Mouse (Mus musculus): ENCODE results near the gene Tmem255b. TPM values are rescaled to one million over a fixed set of nuclear protein-coding genes. Genes with fewer than 3 reads are reported as not detected.

Tmem255b gene
- polyA plus RNA-seq (2014; fragmentation: Illumina TruSeq; extraction: RNeasy Lipid Tissue Mini Kit (QIAGEN cat#74804)), result not detected

GRCm38 (mm10) chr8:13434889-13435288 is at the start of gene Tmem255b:
TSS of gene Tmem255b (plus strand) at chr8:13435189.

GRCm38 (mm10) chr8:13396725-13397124 is 38.3 kb upstream of the Tmem255b start, which contains the start of gene Atp4b:
TSS of gene Atp4b (minus strand) at chr8:13396825.

GRCm38 (mm10) chr8:13404666-13405131 is 30.3 kb upstream of the Tmem255b start, which contains the start of gene Grk1:
TSS of gene Grk1 (plus strand) at chr8:13405081.

GRCm38 (mm10) chr8:13493858-13494631 is 59.1 kb downstream of the Tmem255b start, which contains the start of gene Gas6:
TSS of gene Gas6 (minus strand) at chr8:13494490.

Other genes starting within 250 kb of the Tmem255b start
- gene Grtp1, start 234.6 kb upstream of the Tmem255b start, polyA plus RNA-seq (2014; fragmentation: Illumina TruSeq; extraction: RNeasy Lipid Tissue Mini Kit (QIAGEN cat#74804)), result 9.5 TPM
- not detected for gene Adprhl1, start 181.0 kb upstream of the Tmem255b start, polyA plus RNA-seq (2014; fragmentation: Illumina TruSeq; extraction: RNeasy Lipid Tissue Mini Kit (QIAGEN cat#74804))
- gene Dcun1d2, start 147.1 kb upstream of the Tmem255b start, polyA plus RNA-seq (2014; fragmentation: Illumina TruSeq; extraction: RNeasy Lipid Tissue Mini Kit (QIAGEN cat#74804)), result 17.7 TPM
- 22.2 TPM for gene Tmco3, start 147.0 kb upstream of the Tmem255b start, polyA plus RNA-seq (2014; fragmentation: Illumina TruSeq; extraction: RNeasy Lipid Tissue Mini Kit (QIAGEN cat#74804))
- 46.7 TPM for gene Tfdp1, start 96.4 kb upstream of the Tmem255b start, polyA plus RNA-seq (2014; fragmentation: Illumina TruSeq; extraction: RNeasy Lipid Tissue Mini Kit (QIAGEN cat#74804))
- not detected for gene Atp4b, start 38.4 kb upstream of the Tmem255b start, polyA plus RNA-seq (2014; fragmentation: Illumina TruSeq; extraction: RNeasy Lipid Tissue Mini Kit (QIAGEN cat#74804))
- not detected for gene Grk1, start 30.1 kb upstream of the Tmem255b start, polyA plus RNA-seq (2014; fragmentation: Illumina TruSeq; extraction: RNeasy Lipid Tissue Mini Kit (QIAGEN cat#74804))
- gene Gas6, start 59.3 kb downstream of the Tmem255b start, polyA plus RNA-seq (2014; fragmentation: Illumina TruSeq; extraction: RNeasy Lipid Tissue Mini Kit (QIAGEN cat#74804)), result 49.6 TPM
- not detected for gene 1700029H14Rik, start 127.3 kb downstream of the Tmem255b start, polyA plus RNA-seq (2014; fragmentation: Illumina TruSeq; extraction: RNeasy Lipid Tissue Mini Kit (QIAGEN cat#74804))
- 13.4 TPM for gene Rasa3, start 242.4 kb downstream of the Tmem255b start, polyA plus RNA-seq (2014; fragmentation: Illumina TruSeq; extraction: RNeasy Lipid Tissue Mini Kit (QIAGEN cat#74804))